Mouse (Mus musculus) bone marrow, adult 2 months (tissue): ENCODE results near the gene Tmem44. TPM values are rescaled to one million over a fixed set of nuclear protein-coding genes. Genes with fewer than 3 reads are reported as not detected.

Experiments used
- H3K27ac ChIP-seq: fragments of 200-500 bp; 2 replicates; pipeline ENCODE4 v1.5.1; 2012; ENCODE audit warnings: low read depth, mild to moderate bottlenecking, control low read depth, inconsistent platforms, low read length; ENCODE audit not compliant: control insufficient read depth, poor library complexity, insufficient read depth
- H3K4me1 ChIP-seq: fragments of 200-500 bp; 2 replicates; pipeline ENCODE4 v1.6.1; 2011; ENCODE audit warnings: low read length; ENCODE audit not compliant: control insufficient read depth, insufficient read depth
- H3K4me3 ChIP-seq: fragments of 200-500 bp; replicated peaks from 2 replicates; pipeline ENCODE3; 2011; ENCODE audit warnings: mild to moderate bottlenecking, low read depth, low read length, control low read depth; ENCODE audit not compliant: control insufficient read depth
- CTCF ChIP-seq: fragments of 200-500 bp; IDR thresholded peaks from 2 replicates; pipeline ENCODE4 v1.5.1; 2011; ENCODE audit warnings: low read length, control low read depth; ENCODE audit not compliant: control insufficient read depth, insufficient read depth
- POLR2A ChIP-seq: fragments of 200-500 bp; IDR thresholded peaks from 2 replicates; pipeline ENCODE4 v1.6.1; 2011; ENCODE audit warnings: low read depth, mild to moderate bottlenecking, control low read depth, low read length, borderline replicate concordance; ENCODE audit not compliant: control insufficient read depth
- WGBS: fragments of 180-500 bp; shearing (Covaris S2); methylation state at CpG from one replicate; pipeline ENCODE4 v1.1.7; 2018; 5-methylcytosine and 5-hydroxymethylcytosine counted together
- polyA plus RNA-seq: library from polyadenylated mRNA; stranded (reverse); fragments of >200 nt; gene quantifications from 2 replicates; pipeline ENCODE4 v1.2.4, GENCODE M21; 2011; ENCODE audit warnings: low replicate concordance; ENCODE audit not compliant: missing spikeins, insufficient read depth, insufficient read length

Gene Tmem44
- 4.3 and 7.6 TPM in 2 replicates for polyA plus RNA-seq

- H3K4me1 ChIP-seq = no peaks in the 10 kb centered on the region; the same call in 1 of the 2 replicates
- peak within 1 kb of the TSS; percentile 31 for H3K4me3 ChIP-seq
- TF ChIP-seq POLR2A (no peak), CTCF (no peak)
- H3K27ac ChIP-seq = no peak within 1 kb of the TSS
- whole genome bisulfite sequencing = 12% methylated on average over 14 of the region's 14 CpGs
Observed at GRCm38 (mm10) chr16:30550748-30551192, at the start of gene Tmem44. Gene Tmem44, minus strand, starts transcription at chr16:30550842.

GRCm38 (mm10) chr16:30599491-30600268, 49.0 kb upstream of the Tmem44 start, which contains the start of gene Fam43a:
Gene Fam43a, plus strand, starts transcription at chr16:30599723.
- under 1% methylated on average over 63 of the region's 63 CpGs for WGBS
- H3K27ac ChIP-seq = peak within 1 kb of the TSS; percentile 96
- H3K4me1 ChIP-seq = peaks cover 10% of the 10 kb centered on the region
- peak within 1 kb of the TSS; percentile 85 for H3K4me3 ChIP-seq
- TF ChIP-seq CTCF (peak; percentile 42; the same call in 1 of the 2 replicates), POLR2A (peak; percentile 99)

GRCm38 (mm10) chr16:30596959-30597681, 46.5 kb upstream of the Tmem44 start:
- 10% methylated on average over 16 of the region's 16 CpGs for WGBS
- no peak overlapping the region for H3K4me3 ChIP-seq
- peaks cover 10% of the 10 kb centered on the region for H3K4me1 ChIP-seq
- peak; percentile 90 for TF ChIP-seq CTCF
- no peak for TF ChIP-seq POLR2A
- no peak overlapping the region for H3K27ac ChIP-seq

GRCm38 (mm10) chr16:30595835-30596557, 45.4 kb upstream of the Tmem44 start:
- Histone ChIP-seq H3K4me3 (no peak overlapping the region), H3K27ac (peak overlapping the region; percentile 1; the same call in 1 of the 2 replicates), H3K4me1 (peaks cover 8% of the 10 kb centered on the region)
- TF ChIP-seq CTCF = no peak
- no peak for TF ChIP-seq POLR2A
- WGBS = 28% methylated on average over 14 of the region's 14 CpGs

GRCm38 (mm10) chr16:30595356-30595755, 44.7 kb upstream of the Tmem44 start:
- Histone ChIP-seq H3K27ac (peak overlapping the region; percentile 38; the same call in 1 of the 2 replicates), H3K4me1 (peaks cover 7% of the 10 kb centered on the region)
- TF ChIP-seq POLR2A = no peak
- TF ChIP-seq CTCF = no peak

GRCm38 (mm10) chr16:30591990-30592389, 41.3 kb upstream of the Tmem44 start:
- WGBS = 42% methylated on average over 3 of the region's 3 CpGs
- peaks cover 5% of the 10 kb centered on the region for H3K4me1 ChIP-seq
- H3K27ac ChIP-seq = no peak overlapping the region
- no peak overlapping the region for H3K4me3 ChIP-seq
- TF ChIP-seq CTCF = peak; percentile 27; the same call in 1 of the 2 replicates
- TF ChIP-seq POLR2A = no peak

More at GRCm38 (mm10) chr16:30595356-30595755, 44.7 kb upstream of the Tmem44 start:
- 24% methylated on average over 3 of the region's 3 CpGs for WGBS
- no peak overlapping the region for H3K4me3 ChIP-seq

GRCm38 (mm10) chr16:30590264-30591209, 39.9 kb upstream of the Tmem44 start:
- H3K4me1 ChIP-seq = peaks cover 5% of the 10 kb centered on the region
- H3K27ac ChIP-seq = no peak overlapping the region
- H3K4me3 ChIP-seq = no peak overlapping the region
- TF ChIP-seq CTCF (no peak), POLR2A (no peak)
- 54% methylated on average over 7 of the region's 7 CpGs for WGBS
